Mouse (Mus musculus) small intestine, adult 2 months (tissue): ENCODE measurements around the gene Zfp384. TPM values are rescaled to one million over a fixed set of nuclear protein-coding genes. Genes with fewer than 3 reads are reported as not detected.

Source experiments
- H3K27ac ChIP-seq: fragments of 200-500 bp; 2 replicates; pipeline ENCODE4 v1.5.1; 2012; ENCODE audit warnings: low read depth, low read length, control low read depth, inconsistent platforms; ENCODE audit not compliant: insufficient read depth
- H3K27me3 ChIP-seq: fragments of 200-500 bp; 2 replicates; pipeline ENCODE4 v1.6.1; 2012; ENCODE audit warnings: mild to moderate bottlenecking, moderate library complexity, low read length, inconsistent platforms; ENCODE audit not compliant: control insufficient read depth, insufficient read depth
- H3K36me3 ChIP-seq: fragments of 200-500 bp; 2 replicates; pipeline ENCODE4 v1.6.1; 2012; ENCODE audit warnings: mild to moderate bottlenecking, low read length, control low read depth, inconsistent platforms; ENCODE audit not compliant: control insufficient read depth, insufficient read depth
- H3K4me1 ChIP-seq: fragments of 200-500 bp; 2 replicates; pipeline ENCODE4 v1.6.1; 2012; ENCODE audit warnings: low read length, inconsistent platforms, mixed read lengths; ENCODE audit not compliant: control insufficient read depth, insufficient read depth, insufficient read length
- H3K4me3 ChIP-seq: fragments of 200-500 bp; 2 replicates; pipeline ENCODE4 v1.5.1; 2012; ENCODE audit warnings: low read depth, mild to moderate bottlenecking, control low read depth, inconsistent platforms, low read length, moderate library complexity
- CTCF ChIP-seq: fragments of 200-500 bp; IDR thresholded peaks from 2 replicates; pipeline ENCODE4 v1.5.1; 2012; ENCODE audit warnings: low read depth, mild to moderate bottlenecking, control low read depth, inconsistent platforms, low read length, moderate library complexity, mixed read lengths; ENCODE audit not compliant: insufficient replicate concordance, insufficient read length; ENCODE audit errors: extremely low read depth
- POLR2A ChIP-seq: fragments of 200-500 bp; IDR thresholded peaks from 2 replicates; pipeline ENCODE4 v1.6.1; 2012; ENCODE audit warnings: low read depth, mild to moderate bottlenecking, control low read depth, inconsistent platforms, low read length, moderate library complexity
- WGBS: fragments of 180-500 bp; shearing (Covaris S2); methylation state at CpG from one replicate; pipeline ENCODE4 v1.1.7; 2018; 5-methylcytosine and 5-hydroxymethylcytosine counted together
- polyA plus RNA-seq: library from polyadenylated mRNA; depleted of rRNA; stranded (reverse); fragments of >200 nt; gene quantifications from 2 replicates; pipeline ENCODE4 v1.2.3, GENCODE M21; 2012

The Zfp384 gene
- polyA plus RNA-seq, 1 experiment = 57.0 TPM

- TF ChIP-seq CTCF = peak; percentile 55; the same call in 1 of the 2 replicates
- no peak for TF ChIP-seq POLR2A
- Histone ChIP-seq H3K36me3 (no peaks in the 10 kb centered on the region; the same call in 1 of the 2 replicates), H3K27ac (no peak overlapping the region), H3K4me3 (no peak overlapping the region), H3K27me3 (no peaks in the 10 kb centered on the region), H3K4me1 (peaks cover 13% of the 10 kb centered on the region)
- 47% methylated on average over 4 of the region's 4 CpGs for WGBS
Observed at GRCm38 (mm10) chr6:124967766-124968165, 41.2 kb upstream of the Zfp384 start.

- no peak overlapping the region for H3K4me3 ChIP-seq
- no peak for TF ChIP-seq POLR2A
- no peak for TF ChIP-seq CTCF
- H3K36me3 ChIP-seq = no peaks in the 10 kb centered on the region
- no peak overlapping the region for H3K27ac ChIP-seq
- H3K27me3 ChIP-seq = peaks cover 16% of the 10 kb centered on the region
- peaks cover 13% of the 10 kb centered on the region for H3K4me1 ChIP-seq
- WGBS = 77% methylated on average over 4 of the region's 4 CpGs
Observed at GRCm38 (mm10) chr6:124992241-124992640, 16.7 kb upstream of the Zfp384 start.

- WGBS = 27% methylated on average over 9 of the region's 9 CpGs
- peaks cover 27% of the 10 kb centered on the region for H3K27me3 ChIP-seq
- H3K36me3 ChIP-seq = no peaks in the 10 kb centered on the region
Observed at GRCm38 (mm10) chr6:124993365-124993764, 15.6 kb upstream of the Zfp384 start.

GRCm38 (mm10) chr6:124993876-124994275, 15.1 kb upstream of the Zfp384 start:
- Histone ChIP-seq H3K36me3 (no peaks in the 10 kb centered on the region), H3K4me3 (no peak overlapping the region), H3K4me1 (peaks cover 14% of the 10 kb centered on the region), H3K27ac (0 out of 2 replicates have a peak overlapping the region, but pooled peaks have one; percentile 15), H3K27me3 (peaks cover 32% of the 10 kb centered on the region)
- 33% methylated on average over 11 of the region's 11 CpGs for WGBS
- no peak for TF ChIP-seq CTCF
- no peak for TF ChIP-seq POLR2A

More at GRCm38 (mm10) chr6:124993365-124993764, 15.6 kb upstream of the Zfp384 start:
- Histone ChIP-seq H3K4me1 (peaks cover 14% of the 10 kb centered on the region), H3K4me3 (no peak overlapping the region), H3K27ac (no peak overlapping the region)
- no peak for TF ChIP-seq POLR2A
- no peak for TF ChIP-seq CTCF

- H3K27me3 ChIP-seq = peaks cover 40% of the 10 kb centered on the region
- WGBS = 66% methylated on average over 7 of the region's 7 CpGs
- peaks cover 14% of the 10 kb centered on the region for H3K4me1 ChIP-seq
- no peaks in the 10 kb centered on the region for H3K36me3 ChIP-seq
- H3K27ac ChIP-seq = no peak overlapping the region
- TF ChIP-seq POLR2A = no peak
- TF ChIP-seq CTCF = no peak
- H3K4me3 ChIP-seq = no peak overlapping the region
Observed at GRCm38 (mm10) chr6:124995246-124995645, 13.7 kb upstream of the Zfp384 start.

- H3K4me1 ChIP-seq = peaks cover 14% of the 10 kb centered on the region
- H3K36me3 ChIP-seq = no peaks in the 10 kb centered on the region
- H3K27ac ChIP-seq = no peak overlapping the region
- WGBS = 57% methylated on average over 8 of the region's 8 CpGs
- no peak for TF ChIP-seq POLR2A
- no peak overlapping the region for H3K4me3 ChIP-seq
- peaks cover 40% of the 10 kb centered on the region for H3K27me3 ChIP-seq
Observed at GRCm38 (mm10) chr6:124995831-124996403, 13.0 kb upstream of the Zfp384 start.

- no peak for TF ChIP-seq POLR2A
- no peak for TF ChIP-seq CTCF
- WGBS = 3% methylated on average over 68 of the region's 78 CpGs
- Histone ChIP-seq H3K27me3 (peaks cover 42% of the 10 kb centered on the region), H3K27ac (no peak within 1 kb of the TSS), H3K4me3 (peak within 1 kb of the TSS; percentile 56), H3K4me1 (peaks cover 14% of the 10 kb centered on the region), H3K36me3 (no peaks in the 10 kb centered on the region)
Observed at GRCm38 (mm10) chr6:124996551-124997501, 12.1 kb upstream of the Zfp384 start, which contains the start of gene Pianp. Gene Pianp, plus strand, starts transcription at chr6:124996694.
